Mouse (Mus musculus) Muller cell, postnatal 12 days (primary cell): ENCODE measurements around the gene Sdhaf1.

ENCODE experiments used
- DNase-seq: peaks from one replicate; pipeline ENCODE4 v3.0.0-alpha.2; 2015; ENCODE audit errors: inconsistent ontology term

Sdhaf1 gene

DNA sequence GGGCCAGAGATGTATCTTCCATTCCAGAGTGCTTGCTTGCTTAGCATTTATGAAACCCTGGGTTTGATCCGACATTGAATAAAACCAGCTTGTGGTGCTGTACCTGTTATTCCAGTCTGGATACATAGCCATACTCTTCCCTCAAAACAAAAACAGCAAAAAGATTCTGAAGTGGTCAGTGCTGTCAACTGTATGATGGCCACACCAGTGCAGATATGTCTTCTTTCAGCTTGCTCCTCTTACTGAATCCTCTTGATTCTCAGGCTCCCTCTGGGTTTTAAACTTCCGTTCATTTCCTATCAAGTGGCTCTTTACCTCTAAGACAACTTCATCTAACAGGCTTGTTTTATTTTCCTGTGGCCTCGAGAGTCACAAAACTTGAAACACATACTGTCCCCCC is at the start of gene Sdhaf1:
Sdhaf1 (minus strand) TSS at position 101 of the 400 bp plus-strand sequence.
- no peak for DNase-seq

DNA sequence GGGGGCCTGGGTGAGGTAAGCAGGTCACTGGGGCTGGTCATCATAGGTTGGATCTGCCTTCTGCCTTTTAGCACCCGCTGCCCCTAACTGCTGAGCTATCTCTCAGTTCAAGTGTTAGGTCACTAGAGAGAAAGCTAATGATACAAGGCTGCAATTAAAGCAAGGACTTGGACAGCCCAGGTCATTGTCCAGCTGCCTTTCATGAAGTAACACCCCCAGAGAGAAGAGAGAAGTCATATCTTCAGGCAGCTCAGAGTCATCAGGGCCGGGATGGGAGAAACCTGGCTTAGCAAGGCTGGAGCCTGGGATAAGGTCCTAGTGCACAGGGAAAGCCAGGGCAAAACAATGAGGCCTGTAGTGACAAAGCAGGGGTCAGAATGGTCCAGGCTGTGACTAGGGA is 43.8 kb upstream of the Sdhaf1 start:
- no peak for DNase-seq

DNA sequence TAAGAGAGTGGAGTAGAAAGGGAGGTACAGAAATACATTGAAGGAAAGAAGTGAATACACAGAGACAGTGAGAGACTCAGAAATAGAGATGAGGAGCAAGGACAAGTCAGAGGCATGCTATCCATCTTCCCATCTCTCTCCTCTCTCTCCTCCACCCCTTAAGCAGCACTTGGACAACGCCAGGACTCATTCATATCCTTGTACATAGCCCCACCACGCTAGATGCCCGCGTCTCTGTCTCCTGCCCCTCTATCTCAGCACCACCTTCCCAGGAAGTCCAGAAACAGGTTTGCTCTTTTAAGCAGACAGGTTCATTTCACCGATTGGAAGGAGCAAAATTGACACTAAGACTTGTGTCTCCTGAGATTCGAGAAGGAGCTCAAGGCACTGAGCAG is 39.6 kb upstream of the Sdhaf1 start:
- DNase-seq: no peak

DNA sequence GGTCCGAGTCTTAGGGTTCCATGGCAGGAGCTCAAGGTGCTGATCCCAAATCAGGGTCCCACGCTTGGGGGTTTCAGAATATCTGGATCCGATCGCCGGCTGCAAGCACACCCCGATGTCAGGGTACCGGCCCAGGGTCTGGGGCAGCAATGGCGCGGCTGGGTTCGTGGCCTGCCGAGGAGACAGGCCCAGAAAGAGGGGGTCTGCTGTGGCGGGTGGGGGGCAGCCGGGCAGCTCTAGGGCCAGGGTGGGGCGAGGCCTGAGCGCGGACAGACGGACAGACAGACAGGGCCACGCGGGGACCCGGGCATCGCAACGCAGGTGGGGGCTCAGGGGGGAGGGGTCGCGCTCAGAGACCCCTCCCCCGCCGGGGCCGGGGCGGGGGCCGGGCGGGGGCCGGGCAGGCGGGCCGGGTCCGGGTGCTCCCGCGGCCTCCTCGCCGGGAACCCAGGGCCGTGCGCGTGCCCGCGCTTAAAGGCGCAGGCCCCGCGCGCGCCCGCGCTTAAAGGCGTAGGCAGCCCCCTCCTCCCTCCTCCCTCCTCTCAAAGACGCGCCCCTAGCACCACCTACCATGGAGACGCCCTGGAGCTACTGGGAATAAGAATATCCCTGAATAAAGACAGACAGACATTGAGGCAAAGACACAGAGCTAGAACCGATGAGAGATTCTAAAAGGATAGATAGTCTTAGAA is 39.1 kb upstream of the Sdhaf1 start, which contains the start of gene Lrfn3:
Lrfn3 (minus strand) TSS at position 121 of the 692 bp plus-strand sequence.
- DNase-seq: peak; percentile 78

DNA sequence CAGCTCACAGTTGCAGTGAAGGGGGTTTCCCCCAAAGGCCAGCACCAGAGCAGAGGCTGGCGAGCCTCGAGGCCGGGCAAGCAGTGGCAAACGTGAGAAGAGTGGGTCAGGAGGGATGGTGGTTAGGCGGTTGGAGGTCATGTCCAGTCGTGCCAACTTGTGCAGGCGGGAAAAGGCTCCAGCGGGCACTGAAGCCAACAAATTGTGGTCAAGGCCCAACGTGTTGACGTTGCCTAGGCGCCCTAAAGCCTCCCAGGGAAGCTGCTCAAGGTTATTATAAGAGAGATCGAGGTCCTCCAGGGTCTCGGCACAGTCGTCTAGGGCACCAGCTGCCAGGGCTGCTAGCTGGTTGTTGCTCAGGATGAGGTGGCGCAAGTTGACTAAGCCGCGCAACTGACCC is 36.3 kb upstream of the Sdhaf1 start:
- no peak for DNase-seq

DNA sequence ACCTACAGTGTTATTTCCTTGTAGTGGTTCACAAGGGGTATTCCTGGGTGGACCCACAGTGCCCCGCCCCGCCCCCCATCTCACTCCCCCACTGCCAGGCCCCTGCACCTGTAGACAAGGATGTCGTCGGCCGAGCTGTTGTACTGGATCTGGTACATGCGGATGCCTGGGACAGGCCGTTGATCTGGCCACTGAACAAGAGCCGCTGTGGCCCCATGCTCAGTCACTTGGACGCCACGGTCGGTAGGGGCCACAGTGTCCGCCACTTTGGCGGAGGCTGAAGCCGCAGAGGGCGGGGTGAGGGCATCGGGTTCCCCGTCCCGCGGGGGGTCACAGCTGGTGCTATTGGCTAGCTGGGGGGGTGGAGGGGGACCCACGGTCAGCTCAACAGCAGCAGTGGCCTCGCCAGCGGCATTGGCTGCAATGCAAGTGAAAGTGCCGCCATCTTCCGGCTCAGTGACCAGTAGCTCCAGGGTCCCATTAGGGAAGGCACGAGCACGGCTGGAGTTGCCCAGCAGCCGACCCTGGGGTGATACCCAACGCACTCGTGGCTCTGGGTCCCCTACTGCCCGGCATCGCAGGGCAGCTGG is 35.7 kb upstream of the Sdhaf1 start:
- no peak for DNase-seq

DNA sequence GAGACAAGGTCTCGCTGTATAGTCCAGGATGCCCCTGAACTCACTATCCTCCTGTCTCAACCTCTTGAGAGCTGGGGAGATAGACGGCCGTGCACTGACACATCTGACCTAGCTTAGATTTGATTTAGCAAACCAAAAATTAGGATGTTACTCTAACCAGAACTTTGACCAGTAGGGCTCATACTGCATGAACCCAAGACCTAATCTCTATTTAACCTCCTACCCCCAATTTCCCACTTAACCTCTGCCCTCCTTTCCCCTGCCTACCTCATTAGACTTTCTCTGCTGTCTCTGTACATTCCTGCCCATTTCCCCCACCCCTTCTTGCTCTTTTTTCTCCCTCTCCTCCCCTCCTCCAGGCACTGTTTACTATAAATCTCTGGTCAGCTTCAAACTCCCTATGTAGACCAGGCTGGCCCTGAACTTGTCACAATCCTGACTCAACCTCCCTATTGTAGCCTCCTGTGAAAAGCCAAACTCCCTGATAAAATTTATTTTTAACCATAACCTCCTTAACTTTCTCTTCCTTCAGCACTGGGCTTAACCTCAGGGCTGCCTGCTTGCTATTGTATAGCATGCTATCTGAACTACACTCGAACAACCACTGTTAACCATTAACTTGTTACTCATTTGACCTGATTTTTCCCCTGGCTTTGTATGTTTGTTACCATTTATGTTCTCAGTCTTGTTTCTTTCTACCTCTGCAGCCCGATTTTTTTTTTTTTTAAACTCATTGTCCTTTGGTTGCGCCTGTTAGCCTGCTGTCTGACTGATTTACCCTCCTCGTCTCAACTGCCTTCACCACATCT is 34.9 kb upstream of the Sdhaf1 start:
- DNase-seq: no peak

DNA sequence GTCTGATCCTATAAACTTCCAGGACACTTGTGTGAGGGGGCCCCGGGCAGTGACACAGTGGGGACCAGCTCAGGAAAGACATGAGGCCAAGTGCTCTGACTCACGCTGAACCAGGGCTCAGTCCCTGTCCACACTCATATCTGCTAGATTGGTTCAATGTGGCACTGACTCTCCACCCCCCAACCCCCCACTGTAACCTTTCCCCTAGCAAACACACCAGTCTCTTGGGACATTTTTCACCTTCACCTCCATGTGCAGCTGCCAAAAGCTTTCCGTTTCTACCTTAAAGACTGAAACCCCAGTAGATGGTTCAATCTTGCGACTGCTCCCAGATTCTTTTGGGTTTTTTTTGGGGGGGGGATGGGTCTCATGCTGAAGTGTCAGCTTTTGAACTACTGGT is 30.4 kb upstream of the Sdhaf1 start:
- DNase-seq: peak; percentile 22

DNA sequence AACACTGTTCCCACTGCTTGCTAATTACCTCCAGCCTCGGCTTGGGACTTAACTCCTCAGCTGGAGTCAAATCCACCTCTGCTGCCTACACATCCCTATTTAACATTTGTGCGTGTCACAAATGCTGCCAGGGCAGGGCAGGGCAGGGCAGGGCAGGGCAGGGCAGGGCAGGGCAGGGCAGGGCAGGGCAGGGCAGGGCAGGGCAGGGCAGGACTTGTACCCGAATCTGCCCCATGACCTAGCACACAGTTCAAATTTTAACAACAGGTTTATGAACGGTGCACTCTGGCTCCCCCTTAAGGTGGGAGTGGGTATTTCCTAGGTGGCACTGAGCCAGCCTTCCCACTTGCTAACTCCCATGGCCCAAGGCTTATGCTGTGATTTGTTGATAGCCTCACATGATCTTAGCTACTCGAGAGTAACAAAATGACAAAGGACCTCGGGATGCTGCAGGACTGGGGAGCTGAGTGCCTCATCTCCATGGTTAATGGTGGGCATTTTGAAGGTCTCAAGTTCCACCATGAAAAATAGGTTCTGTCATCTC is 29.7 kb upstream of the Sdhaf1 start:
- DNase-seq: peak; percentile 55

DNA sequence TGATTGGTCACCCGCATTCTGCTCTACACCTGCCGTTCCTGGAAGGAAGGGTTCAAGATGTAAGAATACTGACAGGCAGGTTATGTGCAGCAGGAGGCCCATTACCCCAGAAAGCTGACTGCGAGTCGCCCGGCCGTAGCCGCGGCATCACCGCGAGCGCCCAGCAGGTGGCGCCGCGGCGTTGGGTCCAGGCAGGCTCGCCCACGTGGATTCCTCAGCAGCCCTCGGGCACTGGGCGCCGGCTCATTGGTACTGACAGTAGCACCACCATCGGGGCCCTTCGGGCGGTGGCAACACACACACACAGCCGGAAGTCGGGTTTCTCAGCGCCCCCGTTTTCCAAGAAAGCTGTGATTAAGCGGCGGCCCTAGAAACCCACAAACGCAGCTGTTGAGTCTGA is 24.1 kb upstream of the Sdhaf1 start:
- peak; percentile 75 for DNase-seq

DNA sequence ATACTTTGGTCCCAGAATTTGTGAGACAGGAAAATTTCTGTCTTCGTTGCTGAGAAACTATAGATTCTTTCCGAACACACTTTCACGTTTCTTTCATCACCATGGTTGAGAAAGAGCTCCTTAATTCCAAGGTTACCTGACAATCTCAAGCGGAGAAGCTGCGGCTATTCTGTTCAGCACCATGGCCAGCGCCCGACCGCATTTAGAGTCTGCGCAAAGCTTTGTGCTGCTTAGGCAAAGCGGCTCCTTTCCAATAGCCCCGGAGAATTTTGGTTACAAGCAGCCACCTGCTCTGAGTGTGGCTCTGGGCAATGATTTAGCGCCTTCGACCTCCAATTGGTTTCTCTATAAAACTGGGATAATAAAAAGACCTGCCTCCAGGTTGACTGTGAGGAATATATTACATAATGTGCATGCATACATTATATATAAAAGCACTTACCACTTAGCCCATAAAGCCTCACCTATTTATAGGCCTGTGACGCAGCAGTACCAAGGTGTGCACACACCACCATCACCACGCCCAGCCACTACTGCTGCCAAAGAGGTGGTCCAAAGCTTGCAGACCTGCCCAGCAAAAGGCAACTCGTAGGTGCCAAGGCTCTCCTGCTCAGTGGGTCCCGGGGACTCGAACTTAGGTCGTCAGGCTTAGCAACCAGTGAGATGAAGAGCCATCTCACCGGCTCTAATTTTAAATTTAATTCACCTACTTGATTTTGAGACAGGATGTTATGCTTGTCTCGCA is 23.1 kb upstream of the Sdhaf1 start:
- DNase-seq: peak; percentile 52

DNA sequence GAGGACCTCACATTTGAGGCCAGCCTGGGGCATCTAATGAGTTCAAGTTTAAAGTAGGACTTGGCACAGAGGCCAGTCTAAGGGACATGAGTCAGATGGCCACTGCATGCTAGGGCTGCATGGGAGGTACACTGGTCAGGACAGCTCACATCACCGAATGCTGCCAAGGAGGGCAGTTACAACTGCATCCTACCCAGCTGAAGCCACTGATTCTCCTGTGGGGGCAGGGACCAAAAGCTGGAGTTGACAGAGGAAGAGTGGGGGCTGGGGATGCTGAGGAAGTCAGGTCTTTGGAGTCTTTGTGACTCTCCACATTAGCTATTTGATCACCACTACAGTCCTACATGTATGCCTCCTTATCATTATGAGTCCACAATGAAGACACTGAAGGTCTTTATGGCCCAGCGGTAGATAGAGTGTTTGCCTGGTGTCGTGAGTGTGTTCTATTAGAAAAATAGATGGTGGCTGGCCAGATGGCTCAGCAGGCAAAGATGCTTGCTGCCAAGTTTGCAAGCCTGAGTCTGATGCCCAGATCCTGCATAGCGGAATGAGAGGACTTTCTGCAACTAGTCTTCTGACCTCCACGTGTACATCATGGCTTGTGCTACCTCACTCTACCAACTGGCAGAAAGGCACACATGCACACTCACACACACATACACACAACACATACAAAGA is 15.9 kb upstream of the Sdhaf1 start:
- DNase-seq: no peak

DNA sequence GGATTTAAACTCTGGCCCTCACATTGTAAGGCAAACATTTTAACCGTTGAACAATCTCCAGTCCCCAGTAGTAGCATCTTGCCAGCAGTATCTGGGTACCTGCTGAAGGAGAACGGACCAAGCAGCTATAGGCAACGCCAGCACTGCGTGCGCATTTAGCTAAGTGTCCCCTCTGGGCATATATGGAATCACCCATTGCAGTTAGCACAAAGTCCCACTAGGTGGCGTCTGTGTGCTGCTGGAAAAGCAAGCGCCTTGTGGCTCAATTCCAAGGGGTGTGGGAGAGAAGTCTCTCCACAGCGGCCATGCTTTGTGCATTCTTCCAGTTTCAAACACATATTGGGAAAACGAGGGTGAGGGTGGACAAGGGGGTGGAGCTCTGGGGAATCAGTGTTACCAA is 12.7 kb upstream of the Sdhaf1 start:
- peak; percentile 83 for DNase-seq

DNA sequence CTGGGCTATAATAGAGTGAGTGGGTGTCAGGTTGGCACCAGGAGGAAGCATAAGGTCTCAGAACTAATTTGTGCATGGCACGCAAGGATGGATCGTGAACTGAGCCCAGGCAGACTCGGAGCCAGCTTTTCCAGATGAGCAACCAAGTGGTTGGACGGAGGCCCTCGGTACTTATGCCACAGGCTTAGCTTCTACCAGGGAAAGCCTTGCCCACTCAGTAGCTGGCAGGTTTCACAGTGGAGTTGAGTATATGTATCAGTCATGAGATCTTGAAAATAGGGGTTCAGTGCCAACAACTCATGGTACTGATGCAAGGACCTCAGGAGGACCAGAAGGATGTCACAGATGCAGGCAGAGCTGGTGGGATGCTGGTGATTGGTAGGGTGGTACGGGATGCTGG is 12.0 kb upstream of the Sdhaf1 start:
- no peak for DNase-seq

DNA sequence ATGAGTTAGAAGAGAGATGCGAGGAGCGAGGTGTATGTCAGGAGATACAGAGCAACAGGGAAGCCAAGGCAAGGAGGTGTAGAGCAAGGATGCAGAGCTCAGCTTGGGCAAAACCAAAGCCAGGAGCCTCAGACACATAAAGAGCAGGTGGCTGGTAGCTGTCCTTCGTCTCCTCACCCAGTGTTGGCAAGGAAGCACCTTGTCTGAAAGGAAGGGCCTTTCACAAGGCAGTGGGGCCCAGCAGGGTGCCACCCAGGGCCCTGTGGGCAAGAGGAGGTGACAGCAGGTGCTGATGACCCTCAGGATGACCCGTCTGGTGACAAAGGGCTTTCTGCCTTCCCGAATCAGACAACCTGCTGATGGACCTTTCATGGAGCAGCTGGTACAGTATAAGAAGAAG is 10.9 kb upstream of the Sdhaf1 start:
- DNase-seq: no peak

DNA sequence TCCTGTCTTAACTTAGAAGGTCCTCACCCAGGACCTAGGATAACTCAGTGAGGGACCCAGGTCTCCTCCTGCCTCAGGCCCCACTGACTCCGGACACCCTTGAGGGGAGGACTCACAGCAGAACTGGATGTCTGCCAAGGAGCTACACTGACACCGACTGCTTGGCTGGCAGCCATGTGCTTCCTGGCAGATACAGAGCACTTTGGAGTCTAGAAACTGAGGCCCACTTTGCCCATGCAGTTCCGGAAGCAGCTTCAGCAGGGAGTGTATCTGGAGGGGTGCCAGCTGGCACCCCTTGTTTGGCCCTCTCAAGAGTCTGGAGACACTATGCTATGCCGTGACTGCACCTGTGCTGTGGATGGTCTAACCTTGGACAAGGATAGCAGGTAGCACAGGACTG is 9.7 kb upstream of the Sdhaf1 start:
- peak; percentile 62 for DNase-seq

DNA sequence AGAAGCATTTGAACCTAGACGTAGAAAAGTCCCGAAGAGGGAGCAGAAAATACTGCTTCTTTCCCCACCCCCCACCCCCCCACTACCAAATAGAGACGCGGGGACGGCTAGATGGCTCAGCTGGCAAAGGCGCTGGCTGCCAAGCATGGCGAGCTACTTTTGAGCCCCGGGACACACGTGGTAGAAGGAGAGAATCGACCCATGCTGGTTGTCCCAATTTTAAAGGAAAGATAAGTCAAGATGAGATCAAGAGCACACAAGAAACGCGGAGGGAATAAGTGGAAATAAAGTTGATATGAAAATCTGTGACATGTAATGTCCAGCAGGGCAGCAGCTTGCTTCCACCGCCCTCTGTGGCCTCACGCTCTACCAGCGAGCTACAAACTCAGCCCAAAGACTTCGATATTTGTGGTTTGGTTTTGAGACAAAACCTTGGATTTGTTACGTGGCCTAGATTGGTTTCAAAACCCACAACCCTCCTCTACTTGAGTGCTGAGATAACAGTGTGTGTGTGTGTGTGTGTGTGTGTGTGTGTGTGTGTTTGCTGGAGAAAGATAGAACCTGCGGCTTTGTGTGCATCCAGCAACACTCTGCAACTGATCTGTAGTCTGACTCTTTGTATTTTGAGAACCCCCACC is 9.0 kb upstream of the Sdhaf1 start:
- no peak for DNase-seq

DNA sequence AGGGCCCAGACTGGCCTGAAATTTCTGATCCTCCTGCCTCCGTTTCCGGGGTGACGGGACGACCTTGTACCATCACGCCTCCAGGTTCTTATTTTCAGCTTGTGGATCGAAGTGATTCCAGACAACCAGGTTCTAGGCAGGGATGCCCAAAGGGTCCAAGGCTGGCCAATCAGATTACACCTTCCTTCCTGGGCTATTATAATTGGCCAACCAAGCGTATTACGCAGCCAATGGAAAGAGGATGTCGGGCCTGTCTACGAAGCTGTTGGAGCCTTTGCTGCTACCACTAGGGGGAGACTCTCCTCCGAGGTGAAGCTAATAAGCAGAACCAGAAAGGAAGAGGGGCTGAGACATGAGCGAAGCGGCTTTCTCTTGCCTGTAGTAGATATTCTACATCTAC is 8.2 kb upstream of the Sdhaf1 start:
- peak; percentile 74 for DNase-seq

DNA sequence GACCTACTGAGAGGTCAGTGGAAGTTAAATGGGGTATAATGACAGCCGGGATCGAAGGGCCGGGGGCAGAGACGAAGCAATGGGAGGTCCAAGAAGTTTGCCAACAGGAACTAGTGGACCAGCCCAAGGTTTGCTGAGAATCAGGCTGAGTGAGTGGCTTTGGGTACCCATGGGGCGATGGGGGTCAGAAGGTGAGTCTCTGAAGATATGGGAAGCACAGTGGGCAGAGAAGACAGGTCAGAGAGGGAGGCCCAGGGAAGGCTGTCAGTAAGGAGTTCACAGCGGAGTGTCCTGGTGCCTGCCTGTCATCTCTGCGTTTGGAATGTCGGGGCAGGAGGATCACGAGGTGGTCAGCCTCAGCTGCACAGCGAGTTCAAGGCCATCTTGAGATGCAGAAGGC is 4.7 kb upstream of the Sdhaf1 start:
- DNase-seq: no peak

DNA sequence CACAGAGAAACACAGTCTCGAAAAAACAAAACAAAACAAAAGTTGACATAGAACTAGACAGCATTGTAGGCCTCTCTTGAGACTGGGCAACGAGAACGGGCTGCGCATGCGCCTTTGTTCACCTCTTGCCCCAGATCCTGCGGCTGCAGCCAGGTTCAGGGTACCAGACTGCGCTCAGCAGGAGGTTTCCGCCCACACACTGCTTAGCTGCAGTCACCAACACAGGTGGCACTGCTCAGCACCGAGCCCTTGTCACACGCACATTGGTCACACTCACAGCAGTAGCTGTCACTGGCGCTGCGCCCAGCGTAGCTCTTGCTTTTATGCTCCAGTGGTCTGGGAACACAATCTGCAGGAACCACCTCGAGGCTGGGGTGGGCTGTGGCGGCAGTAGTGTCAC is 3.4 kb upstream of the Sdhaf1 start:
- peak; percentile 53 for DNase-seq

DNA sequence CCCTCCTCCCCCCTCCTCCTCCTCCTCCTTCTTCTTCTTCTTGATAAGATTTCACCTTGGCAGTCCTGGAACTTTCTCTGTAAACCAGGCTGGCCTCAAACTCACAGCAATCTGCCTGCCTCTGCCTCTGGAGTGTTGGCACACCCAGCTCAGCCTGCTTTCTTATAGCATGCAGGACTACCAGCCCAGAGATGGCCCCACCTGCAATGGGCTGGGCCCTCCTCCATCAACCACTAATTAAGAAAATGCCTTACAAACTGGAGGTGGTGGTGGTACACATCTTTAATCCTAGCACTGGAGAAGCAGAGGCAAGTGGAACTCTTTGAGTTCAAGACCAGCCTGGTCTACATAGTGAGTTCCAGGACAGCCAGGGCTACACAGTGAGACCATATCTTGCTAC is 2.7 kb upstream of the Sdhaf1 start:
- no peak for DNase-seq
